Mouse (Mus musculus) liver, adult 2 months (tissue): ENCODE data around the gene Mbnl3. TPM values are rescaled to one million over a fixed set of nuclear protein-coding genes. Genes with fewer than 3 reads are reported as not detected.

Experiments used
- DNase-seq: peaks from one replicate; pipeline ENCODE4 v3.0.0-alpha.2; 2011; ENCODE audit warnings: low read depth, low spot score; ENCODE audit errors: extremely low read depth
- H3K27ac ChIP-seq: fragments of 200-500 bp; replicated peaks from 2 replicates; pipeline ENCODE4 v1.5.1; 2012; ENCODE audit warnings: low read depth, mild to moderate bottlenecking, control low read depth, inconsistent platforms, low read length; ENCODE audit not compliant: insufficient read depth
- H3K27me3 ChIP-seq: fragments of 200-500 bp; 2 replicates; pipeline ENCODE4 v1.6.1; 2012; ENCODE audit warnings: mild to moderate bottlenecking, moderate library complexity, low read length, inconsistent platforms; ENCODE audit not compliant: control insufficient read depth, insufficient read depth
- H3K36me3 ChIP-seq: fragments of 200-500 bp; 2 replicates; pipeline ENCODE4 v1.6.1; 2012; ENCODE audit warnings: low read length, inconsistent platforms; ENCODE audit not compliant: control insufficient read depth, insufficient read depth
- H3K4me1 ChIP-seq: fragments of 200-500 bp; 2 replicates; pipeline ENCODE4 v1.6.1; 2011; ENCODE audit warnings: low read length; ENCODE audit not compliant: control insufficient read depth, insufficient read depth
- H3K4me3 ChIP-seq: fragments of 200-500 bp; 2 replicates; pipeline ENCODE4 v1.5.1; 2011; ENCODE audit warnings: low read depth, mild to moderate bottlenecking, control low read depth, low read length, moderate library complexity; ENCODE audit not compliant: insufficient read depth
- H3K79me2 ChIP-seq: fragments of 200-500 bp; 2 replicates; pipeline ENCODE4 v1.6.1; 2012; ENCODE audit warnings: inconsistent platforms, mild to moderate bottlenecking, low read length, moderate library complexity; ENCODE audit not compliant: control insufficient read depth, insufficient read depth
- H3K9ac ChIP-seq: fragments of 200-500 bp; 2 replicates; pipeline ENCODE4 v1.6.1; 2012; ENCODE audit warnings: low read depth, mild to moderate bottlenecking, control low read depth, inconsistent platforms, low read length
- CTCF ChIP-seq: fragments of 200-500 bp; IDR thresholded peaks from 2 replicates; pipeline ENCODE4 v1.5.1; 2011; ENCODE audit warnings: low read depth, low read length, control low read depth
- POLR2A ChIP-seq: fragments of 200-500 bp; IDR thresholded peaks from 2 replicates; pipeline ENCODE4 v1.6.1; 2011; ENCODE audit warnings: low read length, control low read depth; ENCODE audit not compliant: insufficient read depth; ENCODE audit errors: extremely low read depth
- WGBS: fragments of 180-500 bp; shearing (Covaris S2); methylation state at CpG from one replicate; pipeline ENCODE4 v1.1.7; 2018; 5-methylcytosine and 5-hydroxymethylcytosine counted together
- polyA plus RNA-seq: library from polyadenylated mRNA; depleted of rRNA; stranded (reverse); fragments of >200 nt; gene quantifications from 2 replicates; pipeline ENCODE4 v1.2.3, GENCODE M21; 2012
- total RNA-seq: library from RNA; depleted of rRNA; stranded (reverse); fragments of >200 nt; gene quantifications from 2 replicates; pipeline ENCODE4 v1.2.3, GENCODE M21; 2014

Gene Mbnl3
- total and polyA plus RNA-seq, 2 experiments: 0.18 to 0.83 TPM

GRCm38 (mm10) chrX:51171413-51171812 is 34.9 kb downstream of the Mbnl3 start:
- DNase-seq: no peak

GRCm38 (mm10) chrX:51170404-51170803 is 35.9 kb downstream of the Mbnl3 start:
- TF ChIP-seq CTCF (no peak), POLR2A (no peak)
- H3K27me3 ChIP-seq: no peaks in the 10 kb centered on the region
- no peak overlapping the region for H3K27ac ChIP-seq
- DNase-seq: no peak
- H3K9ac ChIP-seq: no peak overlapping the region
- no peaks in the 10 kb centered on the region for H3K4me1 ChIP-seq
- 86% methylated on average over 1 of the region's 1 CpGs for WGBS
- H3K36me3 ChIP-seq: no peaks in the 10 kb centered on the region
- H3K4me3 ChIP-seq: no peak overlapping the region
- H3K79me2 ChIP-seq: no peaks in the 10 kb centered on the region

More at GRCm38 (mm10) chrX:51171413-51171812, 34.9 kb downstream of the Mbnl3 start:
- Histone ChIP-seq H3K9ac (no peak overlapping the region), H3K36me3 (no peaks in the 10 kb centered on the region), H3K4me1 (no peaks in the 10 kb centered on the region), H3K27me3 (no peaks in the 10 kb centered on the region), H3K27ac (no peak overlapping the region), H3K79me2 (no peaks in the 10 kb centered on the region), H3K4me3 (no peak overlapping the region)
- peak; percentile 61 for TF ChIP-seq CTCF
- no peak for TF ChIP-seq POLR2A
- WGBS: 48% methylated on average over 6 of the region's 6 CpGs

GRCm38 (mm10) chrX:51169476-51170045 is 36.8 kb downstream of the Mbnl3 start:
- H3K9ac ChIP-seq: no peak overlapping the region
- H3K4me3 ChIP-seq: no peak overlapping the region
- H3K27me3 ChIP-seq: no peaks in the 10 kb centered on the region
- no peak overlapping the region for H3K27ac ChIP-seq
- TF ChIP-seq CTCF: no peak
- TF ChIP-seq POLR2A: no peak
- 77% methylated on average over 5 of the region's 5 CpGs for WGBS
- no peaks in the 10 kb centered on the region for H3K36me3 ChIP-seq
- DNase-seq: no peak
- no peaks in the 10 kb centered on the region for H3K4me1 ChIP-seq
- no peaks in the 10 kb centered on the region for H3K79me2 ChIP-seq

GRCm38 (mm10) chrX:51167976-51168375 is 38.4 kb downstream of the Mbnl3 start:
- no peak overlapping the region for H3K27ac ChIP-seq
- DNase-seq: no peak
- no peak overlapping the region for H3K9ac ChIP-seq
- no peaks in the 10 kb centered on the region for H3K27me3 ChIP-seq
- no peaks in the 10 kb centered on the region for H3K79me2 ChIP-seq
- H3K4me3 ChIP-seq: no peak overlapping the region
- 94% methylated on average over 3 of the region's 3 CpGs for WGBS
- H3K4me1 ChIP-seq: no peaks in the 10 kb centered on the region
- no peak for TF ChIP-seq POLR2A
- no peak for TF ChIP-seq CTCF
- H3K36me3 ChIP-seq: no peaks in the 10 kb centered on the region

GRCm38 (mm10) chrX:51164766-51165165 is 41.6 kb downstream of the Mbnl3 start:
- TF ChIP-seq POLR2A (no peak), CTCF (no peak)
- H3K27ac ChIP-seq: no peak overlapping the region
- H3K27me3 ChIP-seq: no peaks in the 10 kb centered on the region
- H3K79me2 ChIP-seq: no peaks in the 10 kb centered on the region
- DNase-seq: no peak
- H3K9ac ChIP-seq: no peak overlapping the region
- no peaks in the 10 kb centered on the region for H3K36me3 ChIP-seq
- H3K4me3 ChIP-seq: no peak overlapping the region
- no peaks in the 10 kb centered on the region for H3K4me1 ChIP-seq
- WGBS: 83% methylated on average over 5 of the region's 5 CpGs

GRCm38 (mm10) chrX:51148436-51148835 is 57.9 kb downstream of the Mbnl3 start:
- no peaks in the 10 kb centered on the region for H3K36me3 ChIP-seq
- H3K27me3 ChIP-seq: no peaks in the 10 kb centered on the region
- no peaks in the 10 kb centered on the region for H3K4me1 ChIP-seq
- H3K4me3 ChIP-seq: no peak overlapping the region
- 83% methylated on average over 4 of the region's 4 CpGs for WGBS
- no peaks in the 10 kb centered on the region for H3K79me2 ChIP-seq
- DNase-seq: no peak
- H3K9ac ChIP-seq: no peak overlapping the region
- TF ChIP-seq CTCF: no peak
- TF ChIP-seq POLR2A: no peak
- H3K27ac ChIP-seq: no peak overlapping the region
